10 mouse cellular contexts compared by ENCODE assay signal in the genomic region with DNA sequence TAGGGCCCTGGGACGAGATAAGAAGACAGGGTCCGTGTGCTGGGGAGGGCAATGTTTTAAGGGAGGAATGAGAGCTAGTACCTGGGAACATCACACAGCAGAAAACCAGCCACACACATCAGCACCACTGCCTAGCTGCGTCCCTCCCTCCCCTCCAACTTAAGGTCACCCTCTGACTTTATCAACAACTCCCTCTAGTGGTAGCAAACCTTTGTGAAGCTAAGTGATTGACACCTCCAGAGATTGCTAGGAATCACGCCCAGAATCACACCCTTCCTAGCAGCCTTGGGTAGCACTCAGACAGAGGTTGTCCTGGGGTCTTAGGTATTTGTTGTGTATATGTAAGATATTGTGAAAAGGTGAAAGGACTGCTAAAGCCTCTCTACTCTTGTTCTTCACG. TPM values are rescaled to one million over a fixed set of nuclear protein-coding genes. Genes with fewer than 3 reads are reported as not detected.
DNase-seq lines count a peak whose midpoint lies in the region; ATAC-seq and TF ChIP-seq lines count a peak whose summit lies in the region.
"Had no signal": no experiment of that assay in that cellular context is flagged by ENCODE, and none has a peak within 500 bp of the region (broad histone marks: within the 10 kb centered on the region; RNA-seq: fewer than 3 reads in every experiment).

No protein-coding gene starts in this region.

- peak; percentile 60 for TF ChIP-seq CTCF in ES-Bruce4 (IDR thresholded peaks at IDR 0.05; ENCODE audit: low read depth, low read length)
- TF ChIP-seq CTCF in bone marrow macrophage, adult 2 months (IDR thresholded peaks at IDR 0.05; ENCODE audit: low read depth, low read length) = 0 out of 2 replicates have a peak, but pooled peaks have one; percentile 20

- TF ChIP-seq POLR2A in ES-Bruce4 (IDR thresholded peaks at IDR 0.05; ENCODE audit: insufficient read depth, low read length) = no peak
- TF ChIP-seq POLR2A in bone marrow macrophage, adult 2 months (IDR thresholded peaks at IDR 0.05; ENCODE audit: borderline replicate concordance, low read depth, low read length) = no peak

- no peak overlapping the region for H3K27ac ChIP-seq in hindbrain, embryonic 13.5 days
- H3K27ac ChIP-seq in hindbrain, embryonic 12.5 days = no peak overlapping the region
- H3K27ac ChIP-seq in ES-Bruce4 (ENCODE audit: insufficient read depth, low read length) = no peak overlapping the region
- H3K27ac ChIP-seq in bone marrow macrophage, adult 2 months (ENCODE audit: insufficient read depth, low read depth, low read length) = no peak overlapping the region
- H3K27ac ChIP-seq in liver, embryonic 15.5 days (replicated peaks) = no peak overlapping the region

- no peaks in the 10 kb centered on the region for H3K4me1 ChIP-seq in hindbrain, embryonic 13.5 days (replicated peaks)
- no peaks in the 10 kb centered on the region for H3K4me1 ChIP-seq in hindbrain, embryonic 12.5 days
- H3K4me1 ChIP-seq in ES-Bruce4 (ENCODE audit: control insufficient read depth, insufficient read depth, low read length) = no peaks in the 10 kb centered on the region
- no peaks in the 10 kb centered on the region for H3K4me1 ChIP-seq in bone marrow macrophage, adult 2 months (ENCODE audit: control insufficient read depth, insufficient read depth, low read length)
- no peaks in the 10 kb centered on the region for H3K4me1 ChIP-seq in liver, embryonic 15.5 days (replicated peaks)

- no peak for TF ChIP-seq EP300 in ES-Bruce4 (IDR thresholded peaks at IDR 0.05; ENCODE audit: insufficient read depth, low read depth, low read length)

- DNase-seq in urinary bladder, postnatal 25 days (ENCODE audit: low spot score) = no peak
- no peak for DNase-seq in cerebellum, adult 8-10 months
- no peak for DNase-seq in right cerebral cortex, postnatal 25 days

- peaks cover 55% of the 10 kb centered on the region for H3K36me3 ChIP-seq in hindbrain, embryonic 13.5 days
- H3K36me3 ChIP-seq in hindbrain, embryonic 12.5 days = peaks cover 30% of the 10 kb centered on the region
- no peaks in the 10 kb centered on the region for H3K36me3 ChIP-seq in ES-Bruce4 (ENCODE audit: control insufficient read depth, insufficient read depth, low read length, poor library complexity, severe bottlenecking)
- peaks cover 36% of the 10 kb centered on the region for H3K36me3 ChIP-seq in liver, embryonic 15.5 days (replicated peaks)

- H3K9ac ChIP-seq in hindbrain, embryonic 13.5 days = no peak overlapping the region
- H3K9ac ChIP-seq in hindbrain, embryonic 12.5 days = no peak overlapping the region
- H3K9ac ChIP-seq in ES-Bruce4 (ENCODE audit: low read depth, poor library complexity, severe bottlenecking) = no peak overlapping the region
- no peak overlapping the region for H3K9ac ChIP-seq in liver, embryonic 15.5 days

- H3K27me3 ChIP-seq in hindbrain, embryonic 13.5 days = no peaks in the 10 kb centered on the region
- no peaks in the 10 kb centered on the region for H3K27me3 ChIP-seq in hindbrain, embryonic 12.5 days
- no peaks in the 10 kb centered on the region for H3K27me3 ChIP-seq in ES-Bruce4 (ENCODE audit: control insufficient read depth, insufficient read depth, low read length, poor library complexity, severe bottlenecking)
- no peaks in the 10 kb centered on the region for H3K27me3 ChIP-seq in liver, embryonic 15.5 days
- H3K27me3 ChIP-seq: megakaryocyte, embryonic 14.5 days had no signal

- no peak overlapping the region for H3K4me3 ChIP-seq in hindbrain, embryonic 13.5 days
- no peak overlapping the region for H3K4me3 ChIP-seq in hindbrain, embryonic 12.5 days
- H3K4me3 ChIP-seq in ES-Bruce4 (ENCODE audit: low read depth, low read length) = no peak overlapping the region
- no peak overlapping the region for H3K4me3 ChIP-seq in bone marrow macrophage, adult 2 months (ENCODE audit: insufficient read depth, low read length)
- no peak overlapping the region for H3K4me3 ChIP-seq in liver, embryonic 15.5 days (replicated peaks)
- H3K4me3 ChIP-seq: erythroblast, embryonic 14.5 days; megakaryocyte, embryonic 14.5 days had no signal

- WGBS in hindbrain, embryonic 13.5 days = 73% methylated on average over 5 of the region's 5 CpGs
- 75% methylated on average over 5 of the region's 5 CpGs for WGBS in hindbrain, embryonic 12.5 days
- 52% methylated on average over 5 of the region's 5 CpGs for WGBS in liver, embryonic 15.5 days (ENCODE audit: insufficient replicate concordance)

- no peaks in the 10 kb centered on the region for H3K9me3 ChIP-seq in hindbrain, embryonic 13.5 days
- no peaks in the 10 kb centered on the region for H3K9me3 ChIP-seq in hindbrain, embryonic 12.5 days (replicated peaks)
- no peaks in the 10 kb centered on the region for H3K9me3 ChIP-seq in ES-Bruce4 (replicated peaks; ENCODE audit: control insufficient read depth, insufficient read depth, low read length, poor library complexity, severe bottlenecking)
- H3K9me3 ChIP-seq in liver, embryonic 15.5 days (replicated peaks) = no peaks in the 10 kb centered on the region
- H3K9me3 ChIP-seq: megakaryocyte, embryonic 14.5 days had no signal

- ATAC-seq in hindbrain, embryonic 13.5 days (ENCODE audit: low FRiP score) = peak; percentile 54; the same call in 1 of the 2 replicates
- ATAC-seq in hindbrain, embryonic 12.5 days (ENCODE audit: low FRiP score) = no peak
- ATAC-seq in liver, embryonic 15.5 days (ENCODE audit: insufficient read depth) = peak; percentile 32; the same call in 1 of the 2 replicates

- H3K4me2 ChIP-seq in hindbrain, embryonic 13.5 days = no peak overlapping the region
- H3K4me2 ChIP-seq in hindbrain, embryonic 12.5 days (replicated peaks) = no peak overlapping the region
- H3K4me2 ChIP-seq in liver, embryonic 15.5 days = no peak overlapping the region

RNA-seq across cellular contexts. Expression of a gene that starts 56.4 kb away (rescaled TPM):
- polyA plus RNA-seq in hindbrain, embryonic 13.5 days (2015; fragmentation: Nextera tagmentation; extraction: Ambion mirVana) = 7.6 and 7.7 TPM in 2 replicates
- polyA plus RNA-seq in hindbrain, embryonic 12.5 days (2016; fragmentation: Nextera tagmentation; extraction: Ambion mirVana) = 9.1 TPM in 2 replicates
- 2.3 and 2.5 TPM in 2 replicates for polyA plus RNA-seq in ES-Bruce4 (2011; ENCODE audit: insufficient read depth, insufficient read length, low read depth, missing spikeins)
- not detected in 2 replicates for polyA plus RNA-seq in bone marrow macrophage, adult 2 months (2012; ENCODE audit: insufficient read depth, insufficient read length, missing spikeins)
- 0.08 and 0.18 TPM in 2 replicates for polyA plus RNA-seq in liver, embryonic 15.5 days (2015; fragmentation: Nextera tagmentation; extraction: Ambion mirVana)
- polyA plus RNA-seq: erythroblast, embryonic 14.5 days had no signal
